Mouse (Mus musculus) heart, adult 11 months (tissue): ENCODE data around the gene Iffo1.

Source experiments
- DNase-seq: peaks from one replicate; pipeline ENCODE4 v3.0.0; 2022

Gene Iffo1

GRCm38 (mm10) chr6:125196301-125196700 is 51.3 kb downstream of the Iffo1 start:
- peak; percentile 89 for DNase-seq

GRCm38 (mm10) chr6:125197166-125197565 is 52.1 kb downstream of the Iffo1 start:
- peak; percentile 33 for DNase-seq

- no peak for DNase-seq
Observed at GRCm38 (mm10) chr6:125210436-125210835, 65.4 kb downstream of the Iffo1 start.
